Mouse (Mus musculus): ENCODE data around the gene Sptbn4.

Gene Sptbn4

GRCm38 (mm10) chr7:27326101-27326880 is 121.2 kb downstream of the Sptbn4 start:
- no peak for DNase-seq (ENCODE audit: low spot score)

- peak; percentile 51 for DNase-seq (ENCODE audit: low spot score)
These were observed 121.8 kb downstream of the Sptbn4 start for GRCm38 (mm10) chr7:27325697-27326096.

GRCm38 (mm10) chr7:27324928-27325327 is 122.6 kb downstream of the Sptbn4 start:
- no peak for DNase-seq (ENCODE audit: low spot score)

- DNase-seq (ENCODE audit: low spot score): no peak
These were observed 123.3 kb downstream of the Sptbn4 start for GRCm38 (mm10) chr7:27324161-27324560.

GRCm38 (mm10) chr7:27323001-27323400 is 124.5 kb downstream of the Sptbn4 start:
- no peak for DNase-seq (ENCODE audit: low spot score)

DNA sequence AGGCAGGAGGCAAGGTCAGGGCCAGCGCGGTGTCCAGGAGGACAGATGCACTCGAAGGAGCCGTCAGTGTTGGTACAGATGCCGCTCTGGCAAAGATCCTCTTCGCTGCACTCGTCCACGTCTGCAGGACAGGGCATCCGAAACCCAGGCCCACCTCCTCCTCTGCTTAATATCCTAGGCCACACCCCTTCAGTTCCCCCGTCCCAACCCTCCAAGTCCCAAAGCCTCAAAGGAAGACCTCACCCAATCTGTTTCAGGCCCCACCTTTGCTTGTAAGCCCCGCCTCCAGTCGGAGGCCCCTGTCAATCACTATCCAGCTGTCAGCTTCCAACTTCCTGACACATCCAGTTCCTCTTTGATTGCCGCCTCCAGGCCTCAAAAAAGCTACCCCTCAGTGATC is 125.2 kb downstream of the Sptbn4 start:
- DNase-seq (ENCODE audit: low spot score): no peak

DNA sequence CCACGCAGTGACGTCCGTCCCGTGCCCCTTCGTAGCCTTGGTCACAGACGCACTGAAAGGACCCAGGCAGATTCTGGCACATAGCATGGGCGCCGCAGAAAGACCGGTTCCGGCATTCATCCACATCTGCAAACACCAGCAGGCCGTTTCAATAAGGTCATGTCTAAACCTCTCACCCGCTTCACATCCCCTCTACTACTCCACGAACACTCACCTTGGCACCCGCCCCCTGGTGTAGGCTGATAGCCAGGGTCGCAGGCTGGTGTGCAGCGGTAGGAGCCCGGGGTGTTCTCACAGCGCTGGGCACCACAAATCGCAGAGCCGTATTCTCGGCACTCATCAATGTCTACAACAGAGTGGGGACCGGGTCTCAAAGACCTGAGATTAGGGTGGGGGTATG is 128.1 kb downstream of the Sptbn4 start:
- no peak for DNase-seq (ENCODE audit: low spot score)

DNA sequence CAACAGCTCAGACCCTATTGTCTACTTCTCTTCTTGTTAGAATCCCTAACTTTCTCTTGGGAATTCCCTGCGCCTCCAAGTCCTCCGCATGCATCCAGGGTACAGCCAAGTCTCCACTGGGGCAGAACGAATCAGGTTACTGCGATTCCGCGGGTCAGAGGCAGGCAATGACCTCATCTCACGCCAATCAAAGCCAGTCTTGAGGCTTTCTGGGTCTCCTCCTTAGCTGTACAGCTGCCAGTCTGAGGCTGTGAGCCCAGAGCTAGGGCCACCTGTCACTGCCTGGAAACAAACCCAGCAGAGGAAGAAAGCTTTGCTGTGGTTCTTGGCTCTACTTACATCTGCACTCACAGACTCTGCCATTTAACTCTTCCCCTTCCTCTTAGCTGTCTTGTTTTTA is 131.5 kb downstream of the Sptbn4 start:
- no peak for DNase-seq (ENCODE audit: low spot score)

DNA sequence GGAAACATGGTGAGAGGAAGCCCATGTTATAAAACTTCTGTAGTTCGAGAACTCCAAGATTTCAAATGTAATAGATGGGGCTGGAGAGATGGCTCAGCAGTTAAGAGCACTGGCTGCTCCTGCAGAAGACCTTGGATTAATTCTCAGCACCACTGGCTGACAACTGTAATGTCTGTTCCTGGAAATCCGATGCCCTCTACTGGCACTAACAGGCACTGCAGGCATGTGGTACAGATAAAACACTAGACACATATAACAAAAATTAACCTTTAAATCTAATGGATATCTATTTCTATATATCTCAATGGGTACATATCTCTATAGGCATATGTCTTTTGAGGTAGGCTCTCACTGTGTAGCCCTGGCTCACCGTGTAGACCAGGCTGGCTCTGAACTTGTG is 133.1 kb downstream of the Sptbn4 start:
- DNase-seq (ENCODE audit: low spot score): no peak

GRCm38 (mm10) chr7:27311651-27312284 is 135.7 kb downstream of the Sptbn4 start:
- no peak for DNase-seq (ENCODE audit: low spot score)

DNA sequence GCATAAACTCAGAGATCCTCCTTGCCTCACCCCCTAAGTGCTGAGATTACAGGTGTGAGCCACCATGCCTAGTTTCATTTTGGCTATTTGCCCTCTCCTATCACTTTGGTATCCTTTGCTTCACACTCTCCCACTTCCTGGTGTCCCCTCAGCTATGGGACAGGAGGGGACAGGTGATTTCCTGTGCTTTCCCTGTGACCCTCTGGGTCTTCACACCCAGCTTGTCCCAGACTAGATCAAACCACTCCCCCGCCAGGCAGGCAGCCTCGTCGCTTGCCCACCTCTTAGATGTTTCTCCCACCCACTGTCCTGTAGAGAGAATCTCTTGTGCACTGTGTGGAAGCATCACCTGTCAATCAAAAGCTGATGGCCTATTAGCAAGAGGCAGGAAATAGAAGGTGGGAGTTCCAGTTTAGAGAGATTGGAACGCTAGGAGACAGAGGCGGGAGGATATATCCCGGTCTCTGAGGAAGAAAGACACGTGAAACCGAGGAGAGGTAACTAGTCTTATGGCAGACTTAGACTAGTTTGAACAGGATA is 136.4 kb downstream of the Sptbn4 start:
- no peak for DNase-seq (ENCODE audit: low spot score)

DNA sequence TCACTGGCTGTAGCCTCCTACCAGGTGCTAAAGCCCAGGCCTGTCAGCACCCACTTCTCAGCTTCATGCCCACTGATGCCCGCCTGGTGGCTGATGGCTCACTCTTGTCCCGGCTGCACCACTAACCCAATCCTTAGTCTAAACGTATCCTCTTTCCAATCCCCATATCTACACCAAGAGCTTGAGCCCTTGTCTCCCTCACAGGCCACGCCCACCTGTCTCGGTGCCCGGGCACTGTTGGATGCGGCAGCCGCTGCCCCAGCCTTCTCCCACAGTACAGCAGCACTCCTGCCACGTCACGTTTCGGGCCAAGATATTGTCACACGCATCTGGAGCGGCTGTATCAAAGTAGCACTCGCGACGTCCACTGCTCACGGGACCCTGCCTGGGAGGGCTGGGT is 137.2 kb downstream of the Sptbn4 start:
- no peak for DNase-seq (ENCODE audit: low spot score)

DNA sequence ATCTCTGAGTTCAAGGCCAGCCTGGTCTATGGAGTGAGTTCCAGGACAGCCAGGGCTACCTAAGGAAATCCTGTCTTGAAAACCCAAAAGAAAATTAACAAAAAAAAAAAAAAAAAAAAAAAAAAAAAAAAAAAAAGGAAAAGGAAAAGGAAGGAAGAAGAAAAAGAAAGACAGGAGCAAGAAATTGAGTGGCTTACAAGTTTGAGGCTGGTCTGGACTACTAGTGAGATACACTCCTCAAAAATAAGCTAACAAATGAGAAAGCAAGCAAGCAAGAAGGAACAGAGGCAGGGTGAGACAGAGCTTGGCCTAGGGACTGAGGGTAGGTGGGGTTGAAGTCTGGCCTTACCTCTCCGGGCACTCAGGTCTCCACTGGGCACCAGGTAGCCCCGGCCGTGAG is 137.7 kb downstream of the Sptbn4 start:
- DNase-seq (ENCODE audit: low spot score): no peak

DNA sequence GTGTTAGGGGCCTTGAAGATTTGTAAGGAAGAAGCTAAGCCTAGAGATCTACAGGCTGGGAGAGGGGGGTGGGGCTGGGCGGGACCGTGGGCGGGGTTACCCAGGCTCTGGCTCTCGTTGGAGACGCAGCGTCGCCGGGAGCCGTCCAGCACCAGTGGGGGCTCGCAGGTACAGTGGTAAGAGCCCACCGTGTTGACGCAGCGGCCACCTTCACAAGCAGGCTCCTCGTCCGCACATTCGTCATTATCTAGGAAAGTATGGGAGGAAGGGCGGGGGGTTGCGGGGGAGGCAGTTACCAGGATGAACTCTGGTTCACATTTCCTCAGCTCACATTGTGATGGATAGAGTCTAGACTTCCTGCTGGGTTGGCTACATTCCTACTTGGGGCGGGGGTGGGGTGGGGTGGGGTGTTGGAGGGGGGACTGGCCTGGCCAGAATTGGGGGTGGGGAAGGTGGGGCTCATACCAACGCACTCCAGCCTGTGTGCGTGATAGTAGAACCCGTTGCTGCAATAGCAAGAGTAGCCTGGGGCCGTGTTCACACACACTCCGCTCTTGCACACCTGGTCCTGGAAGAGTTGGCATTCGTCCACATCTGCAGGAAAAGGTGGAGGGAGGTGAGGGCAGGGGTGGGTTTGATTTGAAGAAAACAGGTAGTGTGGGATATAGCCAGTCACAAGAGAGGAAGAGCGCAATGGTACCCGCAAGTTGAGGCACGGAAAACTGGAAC is 138.5 kb downstream of the Sptbn4 start:
- DNase-seq (ENCODE audit: low spot score): peak; percentile 57

DNA sequence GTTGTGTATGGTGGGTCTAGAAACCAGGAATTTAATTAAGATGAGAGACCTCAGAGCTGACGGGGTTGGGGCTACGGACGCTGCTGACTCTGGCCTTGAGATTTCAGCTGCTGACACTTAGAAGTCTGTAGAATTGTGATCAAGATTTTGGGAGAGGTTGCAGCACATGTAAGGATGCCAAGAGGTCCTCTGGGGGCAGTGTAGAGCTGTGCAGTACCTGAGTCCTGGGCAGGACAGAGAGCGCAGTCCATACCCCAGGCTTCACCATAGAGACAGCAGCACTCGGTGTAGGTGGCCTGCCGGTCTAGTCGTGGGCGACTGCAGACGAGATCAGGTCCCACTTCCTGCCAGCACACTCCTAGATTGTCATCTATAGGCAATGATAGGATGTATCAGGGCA is 139.9 kb downstream of the Sptbn4 start:
- no peak for DNase-seq (ENCODE audit: low spot score)

Data from yolk sac, embryonic 10.5 days (tissue).